Mouse (Mus musculus) ES-Bruce4 (cell line): ENCODE measurements around the gene Mbd4.
"Not testable (repeated sequence)": the region's sequence is repeated elsewhere in the genome, so short reads cannot be mapped to it uniquely, and the experiment has no call there.

Experiments
- CTCF ChIP-seq: IDR thresholded peaks from one replicate; pipeline ENCODE4 v1.8.1; 2011; ENCODE audit warnings: low read depth, low read length
- EP300 ChIP-seq: IDR thresholded peaks from 2 replicates; pipeline ENCODE4 v1.6.1; 2011; ENCODE audit warnings: low read depth, low read length; ENCODE audit not compliant: insufficient read depth
- POLR2A ChIP-seq: IDR thresholded peaks from one replicate; pipeline ENCODE4 v1.8.1; 2011; ENCODE audit warnings: low read length; ENCODE audit not compliant: insufficient read depth

- TF ChIP-seq POLR2A, CTCF, EP300: not testable (repeated sequence)
These were observed 14.0 kb upstream of the Mbd4 start for GRCm38 (mm10) chr6:115867157-115867556.
